25 mouse cellular contexts compared by ENCODE assay signal in the genomic region with DNA sequence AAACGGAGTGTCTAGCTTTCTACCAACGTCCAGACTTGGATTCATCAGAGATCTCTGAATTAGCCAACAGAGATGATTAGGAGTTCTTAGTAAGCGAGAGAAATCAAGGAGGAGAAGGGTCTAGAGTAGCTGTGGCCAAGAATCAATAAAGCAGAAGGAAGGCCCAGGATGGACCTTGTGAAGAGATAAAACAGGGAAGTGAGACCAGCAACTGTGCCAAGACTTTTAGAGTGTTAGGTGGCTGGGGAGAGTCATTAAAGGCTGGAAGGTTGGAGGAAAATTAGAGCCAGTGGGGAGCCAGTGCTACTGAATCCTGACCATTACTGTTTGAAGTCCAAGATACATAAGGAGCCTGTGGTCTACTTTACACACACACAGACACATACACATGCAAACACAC. TPM values are rescaled to one million over a fixed set of nuclear protein-coding genes. Genes with fewer than 3 reads are reported as not detected.
A peak's percentile ranks its signal among the peaks of the same experiment; 100 is the strongest.
DNase-seq lines count a peak whose midpoint lies in the region; ATAC-seq lines count a peak whose summit lies in the region.
"Had no signal": no experiment of that assay in that cellular context is flagged by ENCODE, and none has a peak within 500 bp of the region (broad histone marks: within the 10 kb centered on the region; RNA-seq: fewer than 3 reads in every experiment).

No protein-coding gene starts in this region.

- H3K4me3 ChIP-seq in midbrain, embryonic 10.5 days, result no peak overlapping the region
- H3K4me3 ChIP-seq: embryonic facial prominence, embryonic 10.5 days; embryonic facial prominence, embryonic 12.5 days; forebrain, embryonic 13.5 days; forebrain, embryonic 15.5 days had no signal

- DNase-seq in heart, adult 11 months, result peak; percentile 78
- DNase-seq in heart, adult 8-10 months (ENCODE audit: low spot score), result no peak
- no peak for DNase-seq in midbrain, embryonic 10.5 days (ENCODE audit: low spot score)
- no peak for DNase-seq in ovary, adult 18-20 months (ENCODE audit: low spot score)
- DNase-seq: adrenal gland, adult 2 months; adrenal gland, postnatal 10 days; adrenal gland, postnatal 25 days; B cell, adult 2 months; cerebellum, adult 11 months; cerebellum, adult 18-20 months; cerebellum, adult 8-10 months; cerebellum, adult 9-11 months; cerebellum, postnatal 14 days; cerebellum, postnatal 36 days; forebrain, postnatal 0 days had no signal

- no peaks in the 10 kb centered on the region for H3K36me3 ChIP-seq in midbrain, embryonic 10.5 days
- H3K36me3 ChIP-seq: embryonic facial prominence, embryonic 10.5 days; embryonic facial prominence, embryonic 12.5 days; forebrain, embryonic 15.5 days; G1E had no signal

- peak; percentile 91 for ATAC-seq in granulocyte monocyte progenitor cell, adult 5-6 weeks (replicated peaks; ENCODE audit: poor library complexity, severe bottlenecking)
- ATAC-seq in megakaryocyte progenitor cell, adult 5-6 weeks (replicated peaks; ENCODE audit: poor library complexity), result peak; percentile 89
- ATAC-seq: CD4-positive, CD25-positive, alpha-beta regulatory T cell, adult 4 months; forebrain, embryonic 13.5 days; forebrain, embryonic 15.5 days; forebrain, postnatal 0 days had no signal

- no peaks in the 10 kb centered on the region for H3K27me3 ChIP-seq in midbrain, embryonic 10.5 days (ENCODE audit: low read depth, poor library complexity, severe bottlenecking)
- H3K27me3 ChIP-seq: CH12.LX; embryonic facial prominence, embryonic 12.5 days; forebrain, embryonic 13.5 days; forebrain, embryonic 15.5 days had no signal

- no peaks in the 10 kb centered on the region for H3K9me3 ChIP-seq in midbrain, embryonic 10.5 days (replicated peaks)
- H3K9me3 ChIP-seq: embryonic facial prominence, embryonic 10.5 days; embryonic facial prominence, embryonic 12.5 days; forebrain, embryonic 13.5 days; forebrain, embryonic 15.5 days had no signal

- no peaks in the 10 kb centered on the region for H3K4me1 ChIP-seq in midbrain, embryonic 10.5 days
- H3K4me1 ChIP-seq: embryonic facial prominence, embryonic 10.5 days; embryonic facial prominence, embryonic 12.5 days; forebrain, embryonic 13.5 days; forebrain, embryonic 15.5 days had no signal

- 86% methylated on average over 3 of the region's 3 CpGs for WGBS in midbrain, embryonic 10.5 days

- no peak overlapping the region for H3K27ac ChIP-seq in midbrain, embryonic 10.5 days (replicated peaks)
- H3K27ac ChIP-seq: embryonic facial prominence, embryonic 10.5 days; embryonic facial prominence, embryonic 12.5 days; forebrain, embryonic 13.5 days; forebrain, embryonic 15.5 days had no signal

RNA-seq across cellular contexts. Expression of a gene that starts 10.3 kb away (rescaled TPM):
- not detected for total RNA-seq in heart, adult 8-10 months (2022)
- 4.2 TPM in 1 of 2 replicates, not detected in the other for total RNA-seq in granulocyte monocyte progenitor cell, adult 5-6 weeks (2014; fragmentation: Nextera tagmentation)
- 0.98 and 1.7 TPM in 2 replicates for total RNA-seq in granulocyte monocyte progenitor cell, adult 5-6 weeks (2017)
- 0.37 and 0.85 TPM in 2 replicates for total RNA-seq in megakaryocyte progenitor cell, adult 5-6 weeks (2015)
- not detected in 2 replicates for total RNA-seq in megakaryocyte progenitor cell, adult 5-6 weeks (2017)
- 0.23 and 0.26 TPM in 2 replicates for polyA plus RNA-seq in midbrain, embryonic 10.5 days (2016; fragmentation: Nextera tagmentation; extraction: Ambion mirVana)
- total RNA-seq: adrenal gland, postnatal 25 days; CH12.LX; G1E had no signal
- polyA plus RNA-seq: adrenal gland, adult 2 months; CD4-positive, CD25-positive, alpha-beta regulatory T cell, adult 4 months; embryonic facial prominence, embryonic 10.5 days; forebrain, embryonic 11.5 days; forebrain, embryonic 13.5 days; forebrain, postnatal 0 days; G1E had no signal

RNA-seq across cellular contexts. Expression of a gene that starts 48.4 kb away (rescaled TPM):
- under 1 TPM; 0.05 to 0.19 (median 0.09) TPM for total RNA-seq in heart, adult 8-10 months (2022)
- total RNA-seq in granulocyte monocyte progenitor cell, adult 5-6 weeks (2014; fragmentation: Nextera tagmentation), result not detected in 2 replicates
- not detected in 2 replicates for total RNA-seq in granulocyte monocyte progenitor cell, adult 5-6 weeks (2017)
- total RNA-seq in megakaryocyte progenitor cell, adult 5-6 weeks (2015), result not detected in 2 replicates
- 0.04 TPM in 1 of 2 replicates, not detected in the other for total RNA-seq in megakaryocyte progenitor cell, adult 5-6 weeks (2017)
- polyA plus RNA-seq in midbrain, embryonic 10.5 days (2016; fragmentation: Nextera tagmentation; extraction: Ambion mirVana), result not detected in 2 replicates
- total RNA-seq: CH12.LX; forebrain, postnatal 0 days had no signal
- polyA plus RNA-seq: CD4-positive, CD25-positive, alpha-beta regulatory T cell, adult 4 months; forebrain, embryonic 11.5 days; forebrain, embryonic 13.5 days; forebrain, postnatal 0 days; G1E had no signal

RNA-seq across cellular contexts. Expression of a gene that starts 56.3 kb away (rescaled TPM):
- total RNA-seq in heart, adult 8-10 months (2022), result 1 to 10 TPM in 2 of 4 experiments, under 1 TPM in 2; 0.72 to 3.4 (median 1.0) TPM
- 11.0 and 13.8 TPM in 2 replicates for total RNA-seq in granulocyte monocyte progenitor cell, adult 5-6 weeks (2014; fragmentation: Nextera tagmentation)
- total RNA-seq in granulocyte monocyte progenitor cell, adult 5-6 weeks (2017), result 9.9 and 14.6 TPM in 2 replicates
- total RNA-seq in megakaryocyte progenitor cell, adult 5-6 weeks (2015), result 12.9 and 16.5 TPM in 2 replicates
- 10.0 and 12.0 TPM in 2 replicates for total RNA-seq in megakaryocyte progenitor cell, adult 5-6 weeks (2017)
- polyA plus RNA-seq in midbrain, embryonic 10.5 days (2016; fragmentation: Nextera tagmentation; extraction: Ambion mirVana), result 3.0 and 3.9 TPM in 2 replicates
- total RNA-seq: CH12.LX had no signal
- polyA plus RNA-seq: G1E had no signal
